Mouse (Mus musculus) gastrocnemius, adult 18-20 months (tissue): ENCODE measurements at regions not wholly inside any gene's neighbourhood (a gene's known extent, or its start where the extent isn't known, plus 50 kb on each side); places are given as distances from the start of the nearest gene placed in this dataset.
"Not testable (repeated sequence)": the region's sequence is repeated elsewhere in the genome, so short reads cannot be mapped to it uniquely, and the experiment has no call there.

Experiments
- DNase-seq: peaks from one replicate; pipeline ENCODE4 v3.0.0; 2021; ENCODE audit warnings: low spot score

GRCm38 (mm10) chr5:17176771-17177170, 196.2 kb upstream of the Speer4f2 start:
- DNase-seq = peak; percentile 1

GRCm38 (mm10) chr5:17208554-17209283, 164.3 kb upstream of the Speer4f2 start:
- DNase-seq = no peak

GRCm38 (mm10) chr5:17210723-17211245, 162.2 kb upstream of the Speer4f2 start:
- peak; percentile 2 for DNase-seq

GRCm38 (mm10) chr5:17223542-17223941, 149.4 kb upstream of the Speer4f2 start:
- not testable (repeated sequence) for DNase-seq

GRCm38 (mm10) chr5:17247732-17248606, 125.0 kb upstream of the Speer4f2 start:
- DNase-seq = peak; percentile 61

- DNase-seq = no peak
These were observed 112.2 kb upstream of the Speer4f2 start for GRCm38 (mm10) chr5:17260541-17261325.

- peak; percentile 34 for DNase-seq
These were observed 110.9 kb upstream of the Speer4f2 start for GRCm38 (mm10) chr5:17262126-17262525.

- DNase-seq = no peak
These were observed 101.8 kb upstream of the Speer4f2 start for GRCm38 (mm10) chr5:17271153-17271552.

GRCm38 (mm10) chr5:17271722-17272479, 101.1 kb upstream of the Speer4f2 start:
- no peak for DNase-seq

- no peak for DNase-seq
These were observed 97.6 kb upstream of the Speer4f2 start for GRCm38 (mm10) chr5:17275346-17275745.

- DNase-seq = no peak
These were observed 96.0 kb upstream of the Speer4f2 start for GRCm38 (mm10) chr5:17276782-17277578.

- DNase-seq = peak; percentile 23
These were observed 92.8 kb upstream of the Speer4f2 start for GRCm38 (mm10) chr5:17280203-17280602.

- no peak for DNase-seq
These were observed 92.0 kb upstream of the Speer4f2 start for GRCm38 (mm10) chr5:17280951-17281350.

- DNase-seq = no peak
These were observed 84.0 kb upstream of the Speer4f2 start for GRCm38 (mm10) chr5:17289028-17289427.

GRCm38 (mm10) chr5:17292559-17292958, 80.4 kb upstream of the Speer4f2 start:
- no peak for DNase-seq

GRCm38 (mm10) chr5:17296571-17297035, 76.4 kb upstream of the Speer4f2 start:
- no peak for DNase-seq

GRCm38 (mm10) chr5:17299846-17300245, 73.1 kb upstream of the Speer4f2 start:
- no peak for DNase-seq

- DNase-seq = no peak
These were observed 51.5 kb upstream of the Speer4f2 start for GRCm38 (mm10) chr5:17321501-17321900.
